Mouse (Mus musculus): ENCODE data around the gene Gm8020.
A peak's percentile ranks its signal among the peaks of the same experiment; 100 is the strongest.
"Not testable (repeated sequence)": the region's sequence is repeated elsewhere in the genome, so short reads cannot be mapped to it uniquely, and the experiment has no call there.

The Gm8020 gene

GRCm38 (mm10) chr14:42502249-42502648 lies at the start of gene Gm8020:
Gene Gm8020, minus strand, starts transcription at chr14:42502349.
- DNase-seq = not testable (repeated sequence)

DNA sequence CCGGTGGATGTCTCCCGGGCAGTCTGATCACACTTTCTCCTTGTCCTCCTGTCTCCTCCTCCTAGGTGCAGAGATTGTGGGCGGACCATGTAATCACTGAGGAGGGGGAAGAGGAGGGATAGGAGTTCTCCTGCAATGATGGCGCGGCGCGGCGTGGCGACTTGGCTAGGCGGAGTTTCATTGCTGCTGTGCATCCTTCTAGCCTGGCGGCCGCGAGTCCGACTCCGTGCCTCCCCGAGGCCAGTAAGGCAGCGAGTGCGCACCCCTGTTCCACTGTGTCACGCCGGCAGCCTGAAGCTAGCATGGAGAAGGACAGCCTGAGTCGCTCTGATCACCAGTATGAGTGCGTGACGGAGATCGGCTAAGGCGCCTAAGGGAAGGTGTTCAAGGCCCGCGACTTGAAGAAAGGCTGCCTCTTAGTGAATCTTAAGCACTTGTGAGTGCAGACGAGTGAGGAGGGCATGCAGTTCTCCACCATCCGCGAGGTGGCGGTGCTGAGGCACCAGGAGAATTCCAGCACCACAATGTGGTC lies 41.1 kb upstream of the Gm8020 start:
- DNase-seq = peak; percentile 41 to 43

- DNase-seq = not testable (repeated sequence)
Observed at GRCm38 (mm10) chr14:42542316-42543169, 40.4 kb upstream of the Gm8020 start.

DNA sequence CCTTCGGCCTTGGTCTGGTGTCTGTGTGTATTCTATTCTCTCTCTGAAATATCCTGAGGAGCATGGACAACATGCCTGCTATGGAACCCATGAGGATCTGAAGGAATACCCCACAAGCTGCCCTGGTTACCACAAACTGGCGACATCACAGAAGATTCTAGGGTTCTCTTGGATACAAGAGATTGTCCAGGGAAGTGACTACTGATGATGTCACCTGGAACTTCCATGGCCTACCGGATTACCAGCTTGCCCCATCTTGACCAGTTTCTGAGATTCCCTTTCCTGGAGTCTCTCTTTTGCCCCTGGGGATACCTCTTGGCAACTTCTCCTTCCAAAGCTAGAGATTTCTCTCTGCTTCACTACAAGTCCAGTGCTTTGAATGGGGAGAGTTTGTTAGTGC lies 22.0 kb upstream of the Gm8020 start, which contains the start of gene Gm8024:
Gm8024 (minus strand) TSS at position 101 of the 400 bp plus-strand sequence.
- DNase-seq = not testable (repeated sequence)

DNA sequence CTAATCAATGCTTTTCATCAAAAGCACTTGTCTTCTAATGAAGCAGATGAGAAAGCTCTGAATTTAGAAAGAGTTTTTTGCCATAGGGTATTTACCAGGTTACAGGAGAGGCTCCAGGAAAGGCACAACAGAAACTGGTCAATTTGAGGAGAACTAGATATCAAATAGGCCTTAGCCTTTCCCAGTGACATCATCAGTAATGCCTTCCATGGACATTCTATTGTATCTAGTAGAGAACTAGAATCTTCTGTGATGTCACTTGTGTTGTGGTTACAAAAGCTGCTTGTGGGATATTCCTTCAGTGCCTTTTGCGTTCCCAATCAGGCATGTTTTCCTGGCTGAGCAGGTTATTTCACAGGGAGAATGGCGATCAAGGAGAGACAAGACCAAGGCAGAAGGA lies 38.6 kb downstream of the Gm8020 start, which contains the start of gene Gm8011:
Gm8011 (plus strand) TSS at position 301 of the 400 bp plus-strand sequence.
- DNase-seq = not testable (repeated sequence)
